Mouse (Mus musculus): ENCODE data around the gene Ralgapa2. TPM values are rescaled to one million over a fixed set of nuclear protein-coding genes. Genes with fewer than 3 reads are reported as not detected.

The Ralgapa2 gene
- polyA plus RNA-seq, 1 experiment from 2014 or later: 6.7 TPM

DNA sequence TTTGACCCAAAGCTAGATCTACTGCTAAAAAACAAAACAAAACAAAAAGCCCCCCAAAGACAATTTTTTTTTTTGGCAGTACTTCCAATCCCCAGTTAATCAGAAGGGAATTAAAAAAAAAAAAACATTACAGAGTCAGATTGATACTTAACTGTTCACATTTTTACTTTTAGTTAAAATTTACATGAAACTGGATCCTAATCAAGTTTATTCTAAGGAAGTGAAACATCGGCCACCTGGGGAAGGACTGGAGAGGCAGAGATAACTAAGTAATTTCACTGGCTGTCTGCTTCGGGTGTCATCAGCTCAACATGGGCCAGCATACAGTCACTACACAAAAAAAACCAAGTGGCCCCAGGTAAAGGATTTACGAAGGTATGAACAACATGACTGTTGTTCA is 201.4 kb downstream of the Ralgapa2 start:
- ATAC-seq (ENCODE audit: low FRiP score, low read depth): no peak
- Histone ChIP-seq H3K4me3 (no peak overlapping the region), H3K9me3 (no peaks in the 10 kb centered on the region), H3K27ac (no peak overlapping the region), H3K36me3 (no peaks in the 10 kb centered on the region), H3K4me1 (no peaks in the 10 kb centered on the region), H3K4me2 (replicated peaks) (no peak overlapping the region), H3K27me3 (no peaks in the 10 kb centered on the region), H3K9ac (no peak overlapping the region)
- 81% methylated on average over 3 of the region's 3 CpGs for WGBS

DNA sequence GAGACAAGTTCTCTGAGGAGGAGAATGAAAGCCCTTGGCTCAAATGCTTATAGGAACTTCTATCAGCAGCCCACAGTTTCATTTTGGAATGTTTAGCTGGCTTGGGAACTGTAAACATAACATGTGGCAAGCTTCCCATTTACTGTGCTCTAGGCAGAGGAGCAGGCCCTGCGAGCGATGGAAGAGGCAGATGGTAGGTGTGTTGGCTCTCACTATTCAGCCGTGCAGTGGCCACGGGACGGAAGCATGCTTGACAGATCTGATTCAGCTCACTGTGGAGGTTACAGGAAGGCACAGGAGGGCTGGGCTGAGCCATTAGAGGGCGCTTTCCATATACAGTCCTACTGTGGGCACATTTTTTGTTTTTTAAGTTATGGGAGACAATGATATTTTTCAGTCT is 201.9 kb downstream of the Ralgapa2 start:
- no peak overlapping the region for H3K4me2 ChIP-seq (replicated peaks)
- no peak for ATAC-seq (ENCODE audit: low FRiP score, low read depth)

DNA sequence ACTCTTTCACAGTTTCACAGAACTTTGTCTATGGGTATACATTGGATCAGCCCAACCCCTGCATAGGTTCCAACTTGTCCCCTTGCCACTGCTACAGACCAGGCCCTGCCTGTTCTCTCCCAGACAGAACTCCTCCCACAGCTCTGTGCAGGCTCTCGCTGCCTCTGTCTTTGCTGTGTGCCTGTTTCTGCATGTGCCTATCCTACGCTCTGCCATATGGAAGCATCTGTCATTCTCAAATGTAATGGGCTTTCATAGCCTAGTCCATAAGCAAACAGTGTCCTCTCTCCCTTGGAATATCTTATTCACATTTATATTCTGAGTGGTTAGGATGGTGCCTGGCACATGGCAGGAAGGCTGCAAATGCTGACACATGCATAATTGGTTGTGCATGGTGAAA is 202.7 kb downstream of the Ralgapa2 start:
- 77% methylated on average over 2 of the region's 2 CpGs for WGBS
- Histone ChIP-seq H3K27me3 (no peaks in the 10 kb centered on the region), H3K36me3 (no peaks in the 10 kb centered on the region), H3K4me1 (no peaks in the 10 kb centered on the region), H3K27ac (no peak overlapping the region), H3K4me2 (replicated peaks) (no peak overlapping the region), H3K4me3 (no peak overlapping the region), H3K9me3 (no peaks in the 10 kb centered on the region), H3K9ac (no peak overlapping the region)
- no peak for ATAC-seq (ENCODE audit: low FRiP score, low read depth)

More for the DNA sequence above, 201.9 kb downstream of the Ralgapa2 start:
- no peak overlapping the region for H3K9ac ChIP-seq
- H3K27ac ChIP-seq: no peak overlapping the region
- no peaks in the 10 kb centered on the region for H3K36me3 ChIP-seq
- H3K27me3 ChIP-seq: no peaks in the 10 kb centered on the region
- H3K9me3 ChIP-seq: no peaks in the 10 kb centered on the region
- H3K4me1 ChIP-seq: no peaks in the 10 kb centered on the region
- 72% methylated on average over 6 of the region's 6 CpGs for WGBS
- H3K4me3 ChIP-seq: no peak overlapping the region

DNA sequence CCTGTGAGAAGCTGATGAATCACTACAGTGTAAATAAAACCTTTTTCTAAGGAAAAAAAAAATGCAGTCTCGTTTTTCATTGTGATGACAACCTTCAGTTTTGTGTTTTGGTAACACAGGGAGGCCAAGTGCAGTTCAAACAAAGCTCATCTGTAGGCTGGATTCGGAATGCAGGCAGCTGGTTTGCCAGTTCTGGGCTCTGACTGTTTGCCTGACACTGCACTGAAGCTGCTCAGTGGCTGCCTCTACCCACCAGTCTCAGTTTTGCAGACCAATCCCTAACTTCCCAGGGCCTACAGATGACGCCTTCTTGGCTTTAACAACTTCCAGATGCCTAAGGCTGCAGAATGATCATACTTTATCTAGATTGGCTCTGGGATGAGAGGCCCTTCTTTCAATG is 205.1 kb downstream of the Ralgapa2 start:
- 32% methylated on average over 3 of the region's 3 CpGs for WGBS
- H3K4me3 ChIP-seq: no peak overlapping the region
- H3K27me3 ChIP-seq: no peaks in the 10 kb centered on the region
- H3K9me3 ChIP-seq: no peaks in the 10 kb centered on the region
- H3K4me2 ChIP-seq (replicated peaks): no peak overlapping the region
- 0 out of 2 replicates have a peak, but pooled peaks cover 3% of the 10 kb centered on the region for H3K4me1 ChIP-seq
- H3K36me3 ChIP-seq: no peaks in the 10 kb centered on the region
- no peak overlapping the region for H3K27ac ChIP-seq
- ATAC-seq (ENCODE audit: low FRiP score, low read depth): peak; percentile 64; the same call in 1 of the 2 replicates
- no peak overlapping the region for H3K9ac ChIP-seq

DNA sequence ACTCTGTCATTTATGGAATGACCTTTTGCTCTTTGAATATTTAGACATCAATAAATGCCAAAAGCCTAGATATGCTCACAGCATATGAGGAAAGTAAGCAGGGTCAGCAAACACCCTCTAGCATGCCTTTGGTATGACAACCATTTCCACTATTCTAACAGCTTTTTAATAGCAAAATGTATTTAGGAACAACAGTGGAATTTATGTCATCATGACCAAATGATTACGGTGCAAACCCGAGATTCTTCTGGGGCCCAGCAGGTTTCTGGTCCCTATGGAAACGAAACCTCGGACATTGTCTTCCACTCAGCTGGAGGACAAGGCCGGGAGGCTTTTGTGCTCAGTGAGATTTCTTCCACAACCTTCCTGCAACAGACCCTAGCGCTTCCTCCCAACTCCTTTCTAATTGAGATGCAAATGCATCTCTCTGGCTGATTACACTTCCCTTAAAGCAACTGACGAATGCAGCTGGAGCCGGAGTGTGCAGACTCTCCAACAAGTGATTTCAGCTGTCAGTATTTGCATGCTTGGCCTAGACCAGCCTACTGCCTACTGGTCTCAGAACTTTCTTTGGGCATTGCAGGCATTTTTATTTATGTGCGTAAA is 209.9 kb downstream of the Ralgapa2 start:
- H3K9ac ChIP-seq: no peak overlapping the region
- 40% methylated on average over 9 of the region's 9 CpGs for WGBS
- no peaks in the 10 kb centered on the region for H3K36me3 ChIP-seq
- ATAC-seq (ENCODE audit: low FRiP score, low read depth): no peak
- H3K27me3 ChIP-seq: no peaks in the 10 kb centered on the region
- no peaks in the 10 kb centered on the region for H3K9me3 ChIP-seq
- H3K27ac ChIP-seq: no peak overlapping the region
- peaks cover 10% of the 10 kb centered on the region for H3K4me1 ChIP-seq
- no peak overlapping the region for H3K4me3 ChIP-seq
- no peak overlapping the region for H3K4me2 ChIP-seq (replicated peaks)

DNA sequence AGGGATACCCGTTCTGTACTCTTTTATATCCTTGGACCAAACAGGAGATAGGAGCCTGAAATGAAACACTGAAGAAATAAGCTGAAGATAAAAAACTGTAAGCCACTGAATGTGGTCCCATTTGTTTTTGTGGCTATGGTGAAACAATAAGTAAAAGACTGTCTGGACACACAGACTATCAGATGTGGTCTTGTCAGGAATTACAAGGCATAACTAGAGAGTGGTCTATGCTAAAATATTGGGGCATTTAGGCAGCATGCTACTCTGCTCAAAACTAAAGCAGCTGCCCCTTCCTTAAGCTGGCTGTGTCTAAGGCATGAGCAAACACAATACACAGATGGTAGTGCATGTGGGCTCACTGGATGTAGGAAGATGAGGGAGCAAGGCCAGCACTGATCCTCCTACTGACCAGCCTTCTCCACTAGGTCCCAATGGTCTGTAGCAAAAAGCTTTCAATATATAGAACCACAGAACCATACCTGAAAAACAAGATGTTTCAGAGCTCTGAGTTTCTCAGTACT is 211.6 kb downstream of the Ralgapa2 start:
- Histone ChIP-seq H3K4me3 (no peak overlapping the region), H3K4me1 (peaks cover 10% of the 10 kb centered on the region), H3K9me3 (no peaks in the 10 kb centered on the region), H3K4me2 (replicated peaks) (no peak overlapping the region), H3K27ac (no peak overlapping the region), H3K36me3 (no peaks in the 10 kb centered on the region), H3K27me3 (no peaks in the 10 kb centered on the region), H3K9ac (no peak overlapping the region)
- WGBS: 63% methylated on average over 1 of the region's 1 CpGs
- no peak for ATAC-seq (ENCODE audit: low FRiP score, low read depth)

DNA sequence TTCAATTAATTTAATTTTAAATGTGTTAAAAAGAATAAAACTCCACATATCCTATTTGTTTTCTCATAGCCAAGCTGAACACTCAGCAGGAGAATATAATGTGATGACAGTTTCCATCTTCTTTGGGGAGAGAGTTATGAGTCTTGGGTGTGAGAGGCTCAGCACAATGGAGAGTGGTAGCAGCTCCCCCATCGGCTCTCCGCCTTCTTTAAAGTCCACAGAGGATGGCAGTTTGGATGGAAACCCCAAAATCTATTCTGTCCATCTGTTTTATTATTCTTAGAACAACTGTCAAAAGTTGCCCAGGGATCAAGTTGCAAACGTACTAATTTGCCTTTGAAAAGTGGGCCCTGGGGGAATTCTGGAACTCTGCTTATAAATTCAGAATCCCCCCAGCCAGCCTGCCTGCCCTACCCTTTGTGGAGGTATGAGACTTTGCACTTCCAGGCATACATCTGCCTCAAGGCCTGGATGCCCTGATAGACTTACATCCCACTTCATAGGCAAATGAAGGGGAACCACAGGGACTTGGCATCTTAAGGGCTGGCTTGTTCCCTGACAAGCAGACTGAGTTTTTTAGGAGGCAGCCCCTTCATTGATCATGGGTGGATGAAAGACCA is 212.2 kb downstream of the Ralgapa2 start:
- WGBS: 42% methylated on average over 3 of the region's 3 CpGs
- H3K4me3 ChIP-seq: no peak overlapping the region
- no peaks in the 10 kb centered on the region for H3K36me3 ChIP-seq
- ATAC-seq (ENCODE audit: low FRiP score, low read depth): no peak
- H3K27me3 ChIP-seq: no peaks in the 10 kb centered on the region
- H3K9me3 ChIP-seq: no peaks in the 10 kb centered on the region
- H3K4me1 ChIP-seq: peaks cover 10% of the 10 kb centered on the region
- H3K27ac ChIP-seq: no peak overlapping the region
- H3K9ac ChIP-seq: no peak overlapping the region
- H3K4me2 ChIP-seq (replicated peaks): no peak overlapping the region

DNA sequence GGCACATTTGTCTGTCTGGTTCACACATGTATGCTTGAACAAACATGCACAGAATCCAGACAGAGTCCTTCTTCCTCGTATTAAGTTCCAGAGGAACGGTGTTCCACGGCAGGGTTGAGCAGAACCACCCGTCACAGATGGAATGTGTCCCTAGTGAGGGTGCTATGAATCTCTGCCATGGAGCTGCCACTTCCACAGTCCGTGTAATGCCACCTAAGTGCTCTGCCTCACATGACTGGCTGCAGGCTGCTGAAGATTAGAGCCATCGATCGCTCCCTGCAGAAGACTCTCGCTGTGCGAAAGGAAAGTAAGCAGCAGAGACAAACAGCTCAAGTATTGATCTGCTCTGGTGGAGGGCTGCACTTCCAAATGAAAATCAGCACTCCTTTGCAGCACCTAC is 218.6 kb downstream of the Ralgapa2 start:
- Histone ChIP-seq H3K27me3 (no peaks in the 10 kb centered on the region), H3K4me2 (replicated peaks) (no peak overlapping the region), H3K9me3 (no peaks in the 10 kb centered on the region), H3K9ac (no peak overlapping the region), H3K36me3 (no peaks in the 10 kb centered on the region), H3K4me3 (no peak overlapping the region), H3K4me1 (peaks cover 7% of the 10 kb centered on the region; the same call in 1 of the 2 replicates), H3K27ac (no peak overlapping the region)
- WGBS: 83% methylated on average over 9 of the region's 9 CpGs
- ATAC-seq (ENCODE audit: low FRiP score, low read depth): no peak

DNA sequence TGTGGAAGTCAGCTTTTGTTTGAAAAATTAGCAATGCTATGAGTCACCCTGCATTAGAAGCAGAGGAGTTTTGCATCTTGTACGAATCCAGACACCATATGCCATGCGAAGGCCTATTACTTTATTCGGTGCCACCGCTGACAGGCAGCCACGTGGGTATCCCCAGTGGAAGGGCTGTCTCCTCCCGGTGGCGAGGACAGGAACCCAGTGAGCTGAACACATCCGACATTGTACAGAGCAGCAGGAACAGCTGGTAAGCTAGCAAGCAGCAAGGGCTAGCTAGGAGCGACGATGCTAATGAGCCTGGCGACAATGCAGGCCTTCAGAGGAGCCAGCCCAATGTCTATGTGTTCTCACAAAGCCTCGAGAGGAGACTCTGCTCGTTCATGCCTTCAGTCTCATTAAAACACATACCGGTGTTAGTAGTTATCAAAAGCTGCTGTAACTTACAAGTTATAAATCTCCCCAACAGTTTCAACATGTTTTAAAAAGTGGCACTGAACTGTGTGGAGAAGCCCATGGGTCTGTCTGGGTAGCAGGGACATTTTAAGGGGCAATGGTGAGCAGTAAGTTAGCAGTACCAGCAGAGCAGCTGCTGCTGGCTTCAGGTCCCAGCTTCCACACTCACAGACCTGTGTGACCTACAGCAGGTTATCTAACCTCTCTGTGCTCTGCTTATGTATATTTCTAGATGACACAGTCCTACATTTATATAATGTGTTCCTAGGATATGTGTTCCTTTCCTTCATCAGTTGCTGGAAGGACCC is 221.1 kb downstream of the Ralgapa2 start:
- Histone ChIP-seq H3K4me3 (no peak overlapping the region), H3K27ac (no peak overlapping the region), H3K27me3 (no peaks in the 10 kb centered on the region), H3K36me3 (no peaks in the 10 kb centered on the region), H3K9me3 (no peaks in the 10 kb centered on the region), H3K4me2 (replicated peaks) (no peak overlapping the region), H3K9ac (no peak overlapping the region), H3K4me1 (peaks cover 7% of the 10 kb centered on the region; the same call in 1 of the 2 replicates)
- ATAC-seq (ENCODE audit: low FRiP score, low read depth): peak; percentile 61; the same call in 1 of the 2 replicates
- WGBS: 31% methylated on average over 14 of the region's 14 CpGs

DNA sequence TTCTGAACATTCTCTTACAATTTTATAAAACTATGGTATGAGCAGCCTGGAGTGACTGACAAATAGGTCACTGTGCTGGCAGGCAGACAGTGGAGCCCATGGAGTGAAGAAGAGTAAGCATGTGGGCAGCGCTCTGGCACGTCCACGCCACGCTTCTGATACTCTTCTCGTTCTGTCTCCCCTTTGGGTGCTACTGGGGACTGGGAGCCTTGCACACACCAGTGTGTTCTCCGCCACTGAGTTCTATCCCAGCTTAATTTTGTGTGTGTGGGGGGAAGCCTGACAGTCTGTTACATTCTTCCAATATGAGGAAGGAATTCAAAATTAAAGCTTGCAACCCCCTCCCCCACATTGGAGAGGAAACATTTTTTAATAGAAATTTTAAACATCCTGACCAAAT is 221.8 kb downstream of the Ralgapa2 start:
- no peak for ATAC-seq (ENCODE audit: low FRiP score, low read depth)
- H3K4me1 ChIP-seq: peaks cover 7% of the 10 kb centered on the region; the same call in 1 of the 2 replicates
- no peak overlapping the region for H3K27ac ChIP-seq
- H3K27me3 ChIP-seq: no peaks in the 10 kb centered on the region
- H3K36me3 ChIP-seq: no peaks in the 10 kb centered on the region
- 90% methylated on average over 6 of the region's 6 CpGs for WGBS
- no peak overlapping the region for H3K4me2 ChIP-seq (replicated peaks)
- H3K4me3 ChIP-seq: no peak overlapping the region
- no peak overlapping the region for H3K9ac ChIP-seq
- H3K9me3 ChIP-seq: no peaks in the 10 kb centered on the region

DNA sequence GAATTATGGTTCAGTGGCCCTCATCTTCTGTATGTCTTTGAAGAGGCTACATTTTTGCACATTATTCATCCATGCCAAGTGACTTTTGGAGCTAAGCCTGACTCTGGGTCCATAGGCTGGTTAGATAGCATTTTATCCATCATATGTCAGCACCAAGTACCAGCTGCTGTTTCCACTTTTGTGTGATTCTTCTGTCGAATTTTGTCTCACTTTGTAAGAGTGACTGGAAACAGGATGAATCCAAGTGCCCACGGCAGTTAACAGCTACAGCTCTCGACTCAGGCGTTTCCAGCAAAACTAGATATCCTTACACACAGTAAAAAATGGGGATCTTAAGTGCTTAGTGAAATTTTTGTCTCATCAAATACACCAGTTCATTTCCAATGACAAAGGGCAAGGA is 222.8 kb downstream of the Ralgapa2 start:
- no peak for ATAC-seq (ENCODE audit: low FRiP score, low read depth)
- no peaks in the 10 kb centered on the region for H3K9me3 ChIP-seq
- no peak overlapping the region for H3K9ac ChIP-seq
- H3K27me3 ChIP-seq: no peaks in the 10 kb centered on the region
- no peak overlapping the region for H3K4me2 ChIP-seq (replicated peaks)
- H3K4me1 ChIP-seq: peaks cover 7% of the 10 kb centered on the region; the same call in 1 of the 2 replicates
- H3K4me3 ChIP-seq: no peak overlapping the region
- 79% methylated on average over 4 of the region's 4 CpGs for WGBS
- H3K27ac ChIP-seq: no peak overlapping the region
- H3K36me3 ChIP-seq: no peaks in the 10 kb centered on the region

DNA sequence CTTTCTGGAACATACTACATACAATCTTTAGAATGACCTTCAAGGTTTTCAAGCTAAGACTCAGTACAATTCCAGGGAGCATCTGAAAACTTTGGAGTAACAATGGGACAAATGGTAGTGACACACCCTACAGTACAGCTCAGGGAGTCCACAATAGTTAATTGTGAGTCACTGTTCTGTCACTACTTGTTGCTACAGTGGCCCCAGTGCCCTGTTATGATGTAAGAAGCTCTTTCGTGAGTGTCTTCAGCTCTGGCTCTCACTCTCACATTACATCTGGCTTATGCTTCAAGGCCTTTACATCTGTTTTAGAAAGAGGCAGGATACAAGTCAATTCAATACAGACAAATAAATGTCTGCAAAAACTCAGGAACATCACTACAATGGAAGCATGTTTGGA is 223.8 kb downstream of the Ralgapa2 start:
- Histone ChIP-seq H3K4me3 (no peak overlapping the region), H3K4me1 (peaks cover 7% of the 10 kb centered on the region; the same call in 1 of the 2 replicates), H3K9ac (no peak overlapping the region), H3K27me3 (no peaks in the 10 kb centered on the region), H3K27ac (no peak overlapping the region), H3K9me3 (no peaks in the 10 kb centered on the region), H3K36me3 (no peaks in the 10 kb centered on the region), H3K4me2 (replicated peaks) (no peak overlapping the region)
- 87% methylated on average over 1 of the region's 1 CpGs for WGBS
- no peak for ATAC-seq (ENCODE audit: low FRiP score, low read depth)

Data from limb, embryonic 13.5 days (tissue).